Mouse (Mus musculus): ENCODE measurements at regions not wholly inside any gene's neighbourhood (a gene's known extent, or its start where the extent isn't known, plus 50 kb on each side); places are given as distances from the start of the nearest gene placed in this dataset.

GRCm38 (mm10) chr1:142605224-142605623 lies 1035.2 kb upstream of the B3galt2 start:
- no peak for TF ChIP-seq CTCF (IDR thresholded peaks at IDR 0.05; ENCODE audit: borderline replicate concordance, extremely low read depth, insufficient read depth, insufficient read length)
- no peak for TF ChIP-seq POLR2A (IDR thresholded peaks at IDR 0.05; ENCODE audit: borderline replicate concordance, extremely low read depth, insufficient read depth, insufficient read length, poor library complexity, severe bottlenecking)

GRCm38 (mm10) chr1:142606082-142606481 lies 1034.4 kb upstream of the B3galt2 start:
- TF ChIP-seq CTCF (IDR thresholded peaks at IDR 0.05; ENCODE audit: borderline replicate concordance, extremely low read depth, insufficient read depth, insufficient read length): no peak
- TF ChIP-seq POLR2A (IDR thresholded peaks at IDR 0.05; ENCODE audit: borderline replicate concordance, extremely low read depth, insufficient read depth, insufficient read length, poor library complexity, severe bottlenecking): no peak
- DNase-seq (ENCODE audit: low read depth): peak; percentile 14

More at GRCm38 (mm10) chr1:142605224-142605623, 1035.2 kb upstream of the B3galt2 start:
- peak; percentile 35 for DNase-seq (ENCODE audit: low read depth)

- peak; percentile 50 for DNase-seq (ENCODE audit: low read depth)
- no peak for TF ChIP-seq CTCF (IDR thresholded peaks at IDR 0.05; ENCODE audit: borderline replicate concordance, extremely low read depth, insufficient read depth, insufficient read length)
Measured at GRCm38 (mm10) chr1:142621464-142621863, 1019.0 kb upstream of the B3galt2 start.

- peak; percentile 71 for DNase-seq (ENCODE audit: low read depth)
- TF ChIP-seq POLR2A (IDR thresholded peaks at IDR 0.05; ENCODE audit: borderline replicate concordance, extremely low read depth, insufficient read depth, insufficient read length, poor library complexity, severe bottlenecking): no peak
- no peak for TF ChIP-seq CTCF (IDR thresholded peaks at IDR 0.05; ENCODE audit: borderline replicate concordance, extremely low read depth, insufficient read depth, insufficient read length)
Measured at GRCm38 (mm10) chr1:142624303-142624702, 1016.2 kb upstream of the B3galt2 start.

GRCm38 (mm10) chr1:142655289-142655688 lies 985.2 kb upstream of the B3galt2 start:
- TF ChIP-seq CTCF (IDR thresholded peaks at IDR 0.05; ENCODE audit: borderline replicate concordance, extremely low read depth, insufficient read depth, insufficient read length) (no peak), POLR2A (IDR thresholded peaks at IDR 0.05; ENCODE audit: borderline replicate concordance, extremely low read depth, insufficient read depth, insufficient read length, poor library complexity, severe bottlenecking) (no peak)
- no peak for DNase-seq (ENCODE audit: low read depth)

- TF ChIP-seq POLR2A (IDR thresholded peaks at IDR 0.05; ENCODE audit: borderline replicate concordance, extremely low read depth, insufficient read depth, insufficient read length, poor library complexity, severe bottlenecking) (no peak), CTCF (IDR thresholded peaks at IDR 0.05; ENCODE audit: borderline replicate concordance, extremely low read depth, insufficient read depth, insufficient read length) (no peak)
- DNase-seq (ENCODE audit: low read depth): peak; percentile 2
Measured at GRCm38 (mm10) chr1:142665262-142665661, 975.2 kb upstream of the B3galt2 start.

GRCm38 (mm10) chr1:142679917-142680316 lies 960.5 kb upstream of the B3galt2 start:
- no peak for DNase-seq (ENCODE audit: low read depth)
- TF ChIP-seq POLR2A (IDR thresholded peaks at IDR 0.05; ENCODE audit: borderline replicate concordance, extremely low read depth, insufficient read depth, insufficient read length, poor library complexity, severe bottlenecking): no peak
- TF ChIP-seq CTCF (IDR thresholded peaks at IDR 0.05; ENCODE audit: borderline replicate concordance, extremely low read depth, insufficient read depth, insufficient read length): no peak

GRCm38 (mm10) chr1:142688828-142689227 lies 951.6 kb upstream of the B3galt2 start:
- no peak for DNase-seq (ENCODE audit: low read depth)

GRCm38 (mm10) chr1:142695179-142695578 lies 945.3 kb upstream of the B3galt2 start:
- no peak for TF ChIP-seq CTCF (IDR thresholded peaks at IDR 0.05; ENCODE audit: borderline replicate concordance, extremely low read depth, insufficient read depth, insufficient read length)
- no peak for DNase-seq (ENCODE audit: low read depth)

More at GRCm38 (mm10) chr1:142688828-142689227, 951.6 kb upstream of the B3galt2 start:
- TF ChIP-seq POLR2A (IDR thresholded peaks at IDR 0.05; ENCODE audit: borderline replicate concordance, extremely low read depth, insufficient read depth, insufficient read length, poor library complexity, severe bottlenecking) (no peak), CTCF (IDR thresholded peaks at IDR 0.05; ENCODE audit: borderline replicate concordance, extremely low read depth, insufficient read depth, insufficient read length) (no peak)

- peak; percentile 10 for DNase-seq (ENCODE audit: low read depth)
- TF ChIP-seq CTCF (IDR thresholded peaks at IDR 0.05; ENCODE audit: borderline replicate concordance, extremely low read depth, insufficient read depth, insufficient read length): no peak
- TF ChIP-seq POLR2A (IDR thresholded peaks at IDR 0.05; ENCODE audit: borderline replicate concordance, extremely low read depth, insufficient read depth, insufficient read length, poor library complexity, severe bottlenecking): no peak
Measured at GRCm38 (mm10) chr1:142708263-142708662, 932.2 kb upstream of the B3galt2 start.

- no peak for DNase-seq (ENCODE audit: low read depth)
- TF ChIP-seq POLR2A (IDR thresholded peaks at IDR 0.05; ENCODE audit: borderline replicate concordance, extremely low read depth, insufficient read depth, insufficient read length, poor library complexity, severe bottlenecking) (no peak), CTCF (IDR thresholded peaks at IDR 0.05; ENCODE audit: borderline replicate concordance, extremely low read depth, insufficient read depth, insufficient read length) (no peak)
Measured at GRCm38 (mm10) chr1:142730259-142730658, 910.2 kb upstream of the B3galt2 start.

- TF ChIP-seq POLR2A (IDR thresholded peaks at IDR 0.05; ENCODE audit: borderline replicate concordance, extremely low read depth, insufficient read depth, insufficient read length, poor library complexity, severe bottlenecking): no peak
- TF ChIP-seq CTCF (IDR thresholded peaks at IDR 0.05; ENCODE audit: borderline replicate concordance, extremely low read depth, insufficient read depth, insufficient read length): no peak
- peak; percentile 55 for DNase-seq (ENCODE audit: low read depth)
Measured at GRCm38 (mm10) chr1:142734108-142734507, 906.4 kb upstream of the B3galt2 start.

- no peak for DNase-seq (ENCODE audit: low read depth)
- no peak for TF ChIP-seq CTCF (IDR thresholded peaks at IDR 0.05; ENCODE audit: borderline replicate concordance, extremely low read depth, insufficient read depth, insufficient read length)
- no peak for TF ChIP-seq POLR2A (IDR thresholded peaks at IDR 0.05; ENCODE audit: borderline replicate concordance, extremely low read depth, insufficient read depth, insufficient read length, poor library complexity, severe bottlenecking)
Measured at GRCm38 (mm10) chr1:142738376-142738775, 902.1 kb upstream of the B3galt2 start.
